Mouse (Mus musculus) thymus, adult 18-20 months (tissue): ENCODE measurements around the gene Syne3.

Source experiments
- DNase-seq, 2 experiments: peaks; one replicate each; pipeline ENCODE4 v3.0.0; 2022; ENCODE audit warnings: mixed read lengths in 2 of 2

Syne3 gene

DNA sequence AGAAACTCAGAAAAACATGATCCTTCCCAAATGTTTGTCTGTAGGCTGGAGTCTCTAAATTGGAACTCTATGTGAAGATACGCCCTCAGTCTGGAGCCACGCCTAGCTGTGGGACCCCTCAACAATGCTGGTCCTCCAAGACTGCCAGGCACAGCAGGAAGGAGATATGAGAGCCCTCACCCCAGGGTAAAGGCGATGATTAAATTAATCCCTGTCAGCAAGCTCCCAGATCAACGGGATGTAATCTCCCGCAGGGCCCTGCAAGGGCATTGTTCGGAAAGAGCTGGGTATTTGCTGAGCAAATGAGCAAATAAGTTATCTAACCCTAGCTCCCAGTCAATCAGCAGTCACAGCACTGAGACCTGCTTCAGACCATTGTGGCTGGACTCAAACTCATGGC, 11.1 kb downstream of the Syne3 start:
- no peak for DNase-seq

DNA sequence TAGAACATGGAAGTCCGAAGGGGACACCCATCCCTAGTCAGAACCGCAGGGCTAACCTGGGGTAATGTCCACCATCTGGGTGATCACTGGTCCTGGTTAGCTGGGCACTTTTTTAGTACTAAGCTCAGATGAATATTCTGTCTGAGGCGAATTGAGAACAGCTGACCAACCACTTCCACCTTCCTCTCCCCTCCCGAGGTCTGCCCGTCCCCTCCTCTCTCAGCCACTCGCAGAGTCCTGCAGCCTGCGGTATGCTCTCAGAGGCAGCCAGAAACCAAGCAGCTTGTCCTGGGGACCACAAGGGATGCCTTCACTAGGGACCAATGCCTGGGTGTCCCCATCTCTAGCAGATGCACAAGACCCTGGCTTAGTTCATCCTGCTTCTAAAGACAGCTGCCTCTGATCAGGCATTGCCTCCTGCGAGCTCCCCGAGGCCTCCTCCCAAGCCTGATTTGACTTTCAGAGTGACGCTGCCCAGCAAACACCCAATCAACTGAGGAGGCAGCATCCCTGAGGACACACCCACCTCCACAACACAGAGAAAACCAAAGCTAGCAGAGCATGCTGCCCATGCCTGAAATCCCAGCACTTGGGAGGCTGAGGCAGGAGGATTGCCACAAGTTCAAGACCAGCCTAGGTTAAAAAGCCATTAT, 11.8 kb downstream of the Syne3 start:
- no peak for DNase-seq

GRCm38 (mm10) chr12:104997159-104997558, 12.4 kb downstream of the Syne3 start:
- DNase-seq, result no peak

DNA sequence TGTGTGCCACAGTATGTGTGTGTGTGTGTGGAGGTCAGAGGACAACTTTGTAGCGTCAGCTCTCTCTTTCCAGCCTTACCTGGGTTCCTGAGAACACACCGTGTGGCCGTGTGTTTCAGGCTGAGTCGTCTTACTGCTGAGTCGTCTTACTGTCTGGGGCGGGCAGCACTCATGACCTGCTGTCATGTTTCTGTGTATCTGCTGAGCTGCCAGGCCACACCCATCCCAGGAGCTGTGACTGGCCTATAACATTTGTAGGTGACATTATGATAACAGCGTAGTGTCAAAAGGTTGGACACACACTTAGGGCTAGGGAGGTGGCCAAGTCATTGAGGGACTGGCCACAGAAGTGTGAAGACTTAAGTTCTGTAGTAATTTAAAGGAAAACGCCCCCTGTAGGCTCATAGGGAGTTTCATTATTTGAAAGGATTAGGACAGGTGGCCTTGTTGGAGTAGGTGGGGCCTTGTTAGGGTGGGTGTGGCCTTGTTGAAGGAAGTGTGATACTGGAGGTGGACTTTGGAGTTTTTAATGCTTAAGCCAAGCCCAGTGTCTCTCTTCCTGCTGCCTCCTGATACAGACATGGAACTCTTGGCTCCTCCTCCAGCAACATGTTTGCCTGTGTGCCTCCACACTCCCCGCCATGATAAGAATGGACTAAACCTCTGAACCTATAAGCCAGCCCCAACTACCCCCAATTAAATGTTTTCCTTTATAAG, 13.4 kb downstream of the Syne3 start:
- DNase-seq, result no peak

DNA sequence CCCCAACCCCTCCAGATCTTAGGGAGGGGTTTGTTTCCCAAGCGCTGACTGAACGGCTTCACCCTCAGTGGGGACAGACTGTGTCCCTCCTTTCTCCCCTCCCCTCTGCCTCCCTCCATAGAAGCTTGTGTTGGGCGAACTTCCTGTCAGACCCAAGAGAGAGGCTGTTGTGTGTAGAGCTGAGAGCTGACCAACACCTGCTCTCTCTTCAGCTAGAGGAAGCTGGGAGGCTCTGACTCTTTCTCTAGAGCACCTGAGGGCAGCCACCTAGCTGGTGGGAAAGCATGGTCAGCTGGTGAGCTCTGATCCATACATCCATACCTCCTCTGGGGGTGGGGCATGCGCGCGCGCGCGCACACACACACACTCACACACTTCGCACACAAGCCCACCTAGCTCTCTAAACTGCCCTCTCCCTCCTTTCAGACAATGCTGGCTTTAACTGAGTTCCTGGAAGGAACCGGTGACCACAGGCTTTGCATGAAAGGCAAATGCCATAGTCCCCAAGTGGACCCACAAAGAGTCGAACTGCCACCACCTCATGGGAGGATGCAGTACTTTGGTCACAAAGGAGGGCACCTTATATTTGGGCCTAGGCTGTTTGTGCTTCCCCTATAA, 14.2 kb downstream of the Syne3 start:
- no peak for DNase-seq

- no peak for DNase-seq
Measured at GRCm38 (mm10) chr12:104992838-104993237, 16.8 kb downstream of the Syne3 start.

GRCm38 (mm10) chr12:104992123-104992741, 17.4 kb downstream of the Syne3 start:
- no peak for DNase-seq

DNA sequence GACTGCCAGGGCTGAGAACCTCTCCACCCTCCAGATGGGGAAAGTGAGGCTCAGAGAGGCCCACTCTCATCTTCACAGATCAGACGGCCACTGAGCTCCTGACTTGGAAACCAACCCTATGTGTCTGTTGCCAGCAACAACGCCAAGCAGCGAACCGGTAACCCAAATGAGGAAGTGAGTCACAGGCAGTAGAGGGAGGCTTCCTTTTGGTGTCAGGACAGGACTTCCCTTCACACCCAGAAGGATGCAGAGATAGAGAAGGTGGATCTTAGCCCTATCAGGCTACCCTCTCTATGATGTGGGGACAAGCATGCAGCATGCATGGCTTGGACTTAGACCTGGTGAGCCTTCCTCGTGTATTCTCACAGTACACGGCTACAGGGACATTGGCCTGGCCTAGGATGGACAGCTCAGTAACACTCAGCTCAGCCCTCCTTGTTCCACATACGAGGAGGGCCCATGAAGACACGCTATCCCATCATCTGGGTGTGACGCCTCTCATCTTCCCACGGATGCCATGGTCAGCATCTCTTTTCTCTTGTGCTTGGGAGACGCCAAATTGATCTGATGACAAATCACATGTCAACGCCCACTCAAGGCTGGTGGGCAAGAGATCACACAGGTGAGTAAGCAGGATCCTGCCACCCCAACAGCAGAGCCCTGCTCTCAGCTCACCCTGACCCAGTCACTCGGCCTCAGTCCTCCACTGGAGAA, 18.7 kb downstream of the Syne3 start:
- no peak for DNase-seq

DNA sequence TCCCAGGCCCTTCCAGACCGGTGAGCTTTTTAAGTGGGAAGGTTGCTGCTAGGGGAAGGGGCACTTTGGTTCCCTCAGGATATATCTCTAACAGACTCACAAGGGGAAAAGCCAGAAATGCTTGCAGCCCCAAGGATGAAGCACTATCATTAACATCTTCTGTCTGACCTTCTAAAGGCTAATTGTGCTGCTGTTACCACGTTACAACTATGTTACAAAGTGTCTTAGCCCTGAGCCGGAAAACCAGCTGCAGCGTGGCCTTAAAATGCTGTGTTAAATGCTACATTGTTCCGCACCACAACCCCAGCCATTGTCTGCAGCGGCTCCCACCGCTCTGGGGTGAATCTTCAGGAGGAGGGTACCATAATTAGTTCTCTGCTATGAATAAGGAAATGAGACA, 21.7 kb downstream of the Syne3 start:
- DNase-seq, result no peak

DNA sequence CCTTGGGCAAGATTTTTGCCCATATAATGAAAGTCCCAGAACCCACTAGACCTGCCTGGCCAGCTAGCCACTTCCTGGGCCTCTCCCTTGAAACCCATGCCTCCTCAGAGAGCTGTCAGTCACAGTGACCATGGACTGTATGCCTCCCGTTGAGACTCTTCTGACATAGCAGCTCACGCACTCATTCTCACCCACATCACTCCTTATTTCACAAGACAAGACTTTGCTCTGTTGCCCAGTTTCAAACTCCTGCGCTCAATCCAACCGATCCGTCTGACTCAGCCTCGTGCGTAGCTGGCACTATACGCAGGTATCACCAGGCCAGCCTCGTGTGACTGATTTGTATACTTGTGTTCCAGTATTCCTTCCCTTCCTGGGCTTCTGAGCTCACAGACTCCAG, 22.8 kb downstream of the Syne3 start:
- no peak for DNase-seq

GRCm38 (mm10) chr12:104986001-104986400, 23.6 kb downstream of the Syne3 start:
- DNase-seq, result no peak

DNA sequence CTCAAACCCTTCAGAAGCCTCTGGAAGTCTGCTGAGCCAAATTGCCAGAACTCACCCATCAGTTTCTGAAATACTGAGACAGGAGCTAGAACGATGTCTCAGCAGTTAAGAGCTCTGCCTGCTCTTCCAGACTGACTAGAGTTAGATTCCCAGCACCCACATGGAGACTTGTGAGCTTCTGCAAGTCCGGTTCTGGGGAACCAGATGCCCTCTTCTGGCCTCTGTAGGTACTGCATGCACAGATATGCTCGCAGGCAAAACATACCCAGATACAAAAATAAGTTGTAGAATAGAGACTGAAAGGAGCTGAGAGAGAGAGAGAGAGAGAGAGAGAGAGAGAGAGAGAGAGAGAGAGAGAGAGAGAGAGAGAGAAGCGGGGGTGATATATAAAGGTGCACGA, 24.5 kb downstream of the Syne3 start:
- no peak for DNase-seq

DNA sequence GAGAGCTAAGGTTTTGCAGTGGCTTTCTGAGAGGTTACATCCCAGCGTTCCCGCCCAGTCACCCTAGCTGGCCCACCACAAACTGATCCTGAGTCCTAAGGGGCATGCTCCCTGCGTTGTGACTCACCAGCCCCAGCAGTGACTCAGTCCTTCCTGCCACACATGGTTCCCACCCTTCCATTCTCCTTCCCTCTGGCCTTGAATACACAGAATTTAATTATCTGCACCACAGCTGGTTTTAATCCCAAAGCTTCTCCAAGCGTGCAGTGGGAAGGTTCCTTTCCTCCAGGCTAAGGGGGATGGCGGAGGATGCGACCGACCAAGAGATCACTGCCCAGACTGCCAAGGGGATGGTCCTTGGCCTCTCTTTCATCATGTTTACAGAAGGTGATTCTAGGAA, 26.1 kb downstream of the Syne3 start:
- DNase-seq, result no peak

DNA sequence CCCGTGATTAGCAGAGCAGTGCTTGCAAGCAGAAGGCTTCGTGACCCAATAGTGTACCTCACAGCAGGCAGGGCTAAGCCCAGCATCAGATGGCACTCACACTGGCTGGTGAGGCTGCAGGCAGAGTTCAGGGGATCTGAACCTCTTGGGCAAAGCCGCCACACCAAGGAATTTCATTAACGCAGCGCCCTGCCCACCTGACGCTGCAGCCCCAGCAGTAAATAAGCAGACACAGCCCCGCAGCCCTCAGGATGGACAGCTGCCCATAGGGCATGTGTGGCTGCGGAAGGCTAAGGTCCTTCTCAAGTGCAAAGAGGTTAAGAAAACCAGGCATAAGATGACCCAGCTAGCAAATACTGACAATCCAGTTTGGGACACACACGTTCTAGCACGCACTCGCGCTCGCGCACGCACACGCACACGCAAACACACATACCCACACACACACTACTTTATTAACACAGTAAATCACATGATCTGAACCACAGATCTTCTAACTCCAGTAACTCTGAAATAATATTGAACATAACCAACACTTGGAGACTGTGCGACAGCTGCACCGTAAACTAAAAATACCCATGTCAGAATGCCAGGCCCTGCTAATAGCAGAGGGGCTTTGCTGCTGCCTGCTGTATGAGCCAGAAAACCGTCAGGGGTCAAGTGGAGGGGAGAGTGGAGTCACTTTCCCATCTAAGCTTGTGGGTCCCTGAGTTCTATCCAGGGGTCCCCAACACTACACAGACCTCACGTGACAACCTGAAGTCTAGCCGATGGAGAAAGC, 30.5 kb downstream of the Syne3 start:
- DNase-seq, result no peak

- DNase-seq, result no peak
Measured at GRCm38 (mm10) chr12:104978420-104978819, 31.2 kb downstream of the Syne3 start.

DNA sequence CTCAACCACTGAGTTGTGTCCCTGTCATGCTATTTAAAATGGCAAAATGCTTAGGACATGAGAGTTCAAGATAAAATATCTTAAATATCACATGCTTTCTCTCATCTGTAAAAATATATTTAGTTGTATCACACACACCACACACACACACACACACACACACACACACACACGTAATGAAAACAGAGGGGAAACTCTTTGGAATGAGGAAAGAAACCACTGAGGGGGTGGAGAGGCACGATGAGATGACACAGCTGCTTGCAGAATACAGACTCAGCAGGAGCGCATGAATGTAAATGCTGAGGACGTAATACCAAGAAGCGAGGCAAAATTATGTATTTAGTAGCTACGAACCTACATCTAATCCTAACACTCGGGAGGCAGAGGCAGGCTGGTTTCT, 32.7 kb downstream of the Syne3 start:
- no peak for DNase-seq

DNA sequence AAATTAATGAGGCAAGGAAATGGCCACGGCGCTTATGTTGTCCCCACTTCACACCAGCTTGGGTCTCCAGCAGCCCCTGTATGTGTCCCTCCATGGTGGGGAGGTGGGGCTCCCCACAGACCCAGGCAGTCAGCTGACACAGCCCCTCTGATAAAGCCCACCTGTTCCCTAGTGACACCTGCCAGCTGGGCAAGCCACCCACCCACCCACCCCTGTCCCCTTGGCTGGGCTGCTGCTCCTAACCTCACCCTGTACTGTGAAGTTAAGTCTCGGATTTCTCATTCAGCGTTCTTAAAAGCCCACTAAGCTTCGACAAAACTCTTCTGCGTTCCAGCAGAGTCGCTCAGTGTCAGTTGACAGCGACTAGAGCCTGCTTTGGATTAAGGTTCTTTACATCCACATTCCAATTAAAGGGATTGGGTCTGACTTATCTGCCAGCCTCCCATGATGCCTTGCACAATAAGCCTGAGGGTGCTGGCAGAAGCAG, 33.2 kb downstream of the Syne3 start:
- DNase-seq, result no peak

- DNase-seq, result no peak
Measured at GRCm38 (mm10) chr12:104972860-104973259, 36.7 kb downstream of the Syne3 start.

DNA sequence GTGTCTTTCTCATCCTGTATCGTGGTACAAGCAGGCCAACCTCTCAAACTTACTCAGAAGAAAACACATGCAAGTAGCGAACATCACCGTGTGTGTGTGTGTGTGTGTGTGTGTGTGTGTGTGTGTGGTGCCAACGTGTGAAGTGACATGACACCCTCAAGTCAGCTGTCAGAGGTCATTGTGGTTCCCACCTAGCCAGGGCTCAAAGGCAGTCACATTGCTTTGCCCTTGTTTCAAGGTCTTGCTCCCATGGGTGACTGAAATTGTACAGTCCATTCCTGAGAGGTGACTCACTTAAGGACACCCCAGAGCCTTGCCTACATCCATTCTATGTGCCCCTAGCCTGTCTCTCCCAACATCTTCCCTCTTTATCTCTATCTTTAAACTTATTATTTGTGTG, 40.0 kb downstream of the Syne3 start:
- DNase-seq, result no peak

- no peak for DNase-seq
Measured at GRCm38 (mm10) chr12:104969177-104969576, 40.4 kb downstream of the Syne3 start.

DNA sequence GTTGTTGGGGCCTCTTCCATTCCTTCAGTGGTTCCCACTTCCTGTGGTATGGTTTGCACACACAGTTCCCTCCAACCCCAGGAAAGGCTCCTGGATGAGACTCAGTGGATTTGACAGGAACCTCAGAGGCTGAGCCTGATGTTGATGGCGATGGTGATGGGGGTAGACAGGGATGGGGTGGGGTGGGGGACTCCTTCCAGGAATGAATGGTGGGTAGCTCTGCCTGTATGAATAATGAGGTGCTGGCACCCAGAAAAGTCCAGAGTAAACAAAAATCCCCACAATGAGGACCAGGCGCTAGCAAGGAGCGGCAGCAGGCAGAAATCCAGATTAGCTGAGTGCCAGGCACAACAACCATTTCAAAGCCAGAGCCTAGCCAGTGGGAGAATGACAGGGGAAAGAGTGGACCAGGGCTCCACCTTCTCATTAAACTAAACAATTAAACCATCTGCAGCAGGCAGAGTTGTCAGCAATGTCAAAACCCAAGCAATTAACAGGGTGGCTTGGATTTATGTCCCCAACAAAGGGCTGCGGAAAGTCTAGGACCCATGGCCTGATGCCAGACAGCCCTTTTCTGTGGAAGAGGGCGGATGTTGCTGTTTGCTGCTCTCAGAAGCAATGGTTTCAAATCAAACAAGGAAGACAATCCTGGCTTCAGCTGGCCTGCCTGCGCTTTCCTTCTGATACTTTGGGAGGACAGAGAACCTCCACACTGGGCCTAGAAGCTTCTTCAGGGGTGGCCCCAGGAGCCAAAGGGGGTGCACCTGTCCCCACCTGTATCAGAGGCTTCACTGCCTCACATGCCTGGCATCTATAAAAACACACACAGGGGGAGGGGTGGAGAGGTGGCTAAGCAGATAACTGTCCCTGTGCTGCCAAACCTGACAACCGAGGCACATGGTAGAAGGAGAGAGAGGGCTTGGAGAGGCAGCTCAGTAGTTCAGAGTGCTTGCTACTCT, 44.4 kb downstream of the Syne3 start:
- no peak for DNase-seq
